Mouse (Mus musculus) small intestine, adult 2 months (tissue): ENCODE measurements around the gene Habp4. TPM values are rescaled to one million over a fixed set of nuclear protein-coding genes. Genes with fewer than 3 reads are reported as not detected.

Experiments used
- H3K27ac ChIP-seq: fragments of 200-500 bp; 2 replicates; pipeline ENCODE4 v1.5.1; 2012; ENCODE audit warnings: low read depth, low read length, control low read depth, inconsistent platforms; ENCODE audit not compliant: insufficient read depth
- H3K27me3 ChIP-seq: fragments of 200-500 bp; 2 replicates; pipeline ENCODE4 v1.6.1; 2012; ENCODE audit warnings: mild to moderate bottlenecking, moderate library complexity, low read length, inconsistent platforms; ENCODE audit not compliant: control insufficient read depth, insufficient read depth
- H3K36me3 ChIP-seq: fragments of 200-500 bp; 2 replicates; pipeline ENCODE4 v1.6.1; 2012; ENCODE audit warnings: mild to moderate bottlenecking, low read length, control low read depth, inconsistent platforms; ENCODE audit not compliant: control insufficient read depth, insufficient read depth
- H3K4me1 ChIP-seq: fragments of 200-500 bp; 2 replicates; pipeline ENCODE4 v1.6.1; 2012; ENCODE audit warnings: low read length, inconsistent platforms, mixed read lengths; ENCODE audit not compliant: control insufficient read depth, insufficient read depth, insufficient read length
- H3K4me3 ChIP-seq: fragments of 200-500 bp; 2 replicates; pipeline ENCODE4 v1.5.1; 2012; ENCODE audit warnings: low read depth, mild to moderate bottlenecking, control low read depth, inconsistent platforms, low read length, moderate library complexity
- CTCF ChIP-seq: fragments of 200-500 bp; IDR thresholded peaks from 2 replicates; pipeline ENCODE4 v1.5.1; 2012; ENCODE audit warnings: low read depth, mild to moderate bottlenecking, control low read depth, inconsistent platforms, low read length, moderate library complexity, mixed read lengths; ENCODE audit not compliant: insufficient replicate concordance, insufficient read length; ENCODE audit errors: extremely low read depth
- POLR2A ChIP-seq: fragments of 200-500 bp; IDR thresholded peaks from 2 replicates; pipeline ENCODE4 v1.6.1; 2012; ENCODE audit warnings: low read depth, mild to moderate bottlenecking, control low read depth, inconsistent platforms, low read length, moderate library complexity
- WGBS: fragments of 180-500 bp; shearing (Covaris S2); methylation state at CpG from one replicate; pipeline ENCODE4 v1.1.7; 2018; 5-methylcytosine and 5-hydroxymethylcytosine counted together
- polyA plus RNA-seq: library from polyadenylated mRNA; depleted of rRNA; stranded (reverse); fragments of >200 nt; gene quantifications from 2 replicates; pipeline ENCODE4 v1.2.3, GENCODE M21; 2012

Gene Habp4
- polyA plus RNA-seq, 1 experiment: 8.7 TPM

- Histone ChIP-seq H3K27ac (no peak overlapping the region), H3K36me3 (no peaks in the 10 kb centered on the region; the same call in 1 of the 2 replicates), H3K4me1 (peaks cover 5% of the 10 kb centered on the region; the same call in 1 of the 2 replicates), H3K4me3 (no peak overlapping the region), H3K27me3 (no peaks in the 10 kb centered on the region)
- TF ChIP-seq POLR2A (no peak), CTCF (no peak)
- 80% methylated on average over 13 of the region's 13 CpGs for WGBS
Observed at GRCm38 (mm10) chr13:64178746-64179652, 17.4 kb downstream of the Habp4 start.

- Histone ChIP-seq H3K4me1 (peaks cover 5% of the 10 kb centered on the region; the same call in 1 of the 2 replicates), H3K27ac (no peak overlapping the region), H3K4me3 (no peak overlapping the region), H3K36me3 (peaks cover 2% of the 10 kb centered on the region; the same call in 1 of the 2 replicates), H3K27me3 (no peaks in the 10 kb centered on the region)
- TF ChIP-seq CTCF: peak; percentile 28; the same call in 1 of the 2 replicates
- TF ChIP-seq POLR2A: no peak
- WGBS: 84% methylated on average over 4 of the region's 4 CpGs
Observed at GRCm38 (mm10) chr13:64180300-64180699, 18.7 kb downstream of the Habp4 start.

- Histone ChIP-seq H3K4me1 (peaks cover 5% of the 10 kb centered on the region; the same call in 1 of the 2 replicates), H3K4me3 (no peak overlapping the region), H3K27me3 (no peaks in the 10 kb centered on the region), H3K27ac (no peak overlapping the region), H3K36me3 (peaks cover 2% of the 10 kb centered on the region; the same call in 1 of the 2 replicates)
- TF ChIP-seq CTCF (no peak), POLR2A (no peak)
- 71% methylated on average over 3 of the region's 3 CpGs for WGBS
Observed at GRCm38 (mm10) chr13:64180888-64181287, 19.3 kb downstream of the Habp4 start.

GRCm38 (mm10) chr13:64182091-64182490 lies 20.5 kb downstream of the Habp4 start:
- no peaks in the 10 kb centered on the region for H3K27me3 ChIP-seq
- H3K4me3 ChIP-seq: no peak overlapping the region
- peaks cover 5% of the 10 kb centered on the region; the same call in 1 of the 2 replicates for H3K4me1 ChIP-seq
- H3K36me3 ChIP-seq: peaks cover 2% of the 10 kb centered on the region; the same call in 1 of the 2 replicates
- 66% methylated on average over 2 of the region's 2 CpGs for WGBS
- H3K27ac ChIP-seq: peak overlapping the region; percentile 50; the same call in 1 of the 2 replicates
- TF ChIP-seq CTCF (no peak), POLR2A (no peak)

- H3K4me1 ChIP-seq: peaks cover 5% of the 10 kb centered on the region; the same call in 1 of the 2 replicates
- no peak overlapping the region for H3K4me3 ChIP-seq
- no peaks in the 10 kb centered on the region for H3K27me3 ChIP-seq
- WGBS: 46% methylated on average over 4 of the region's 4 CpGs
- H3K27ac ChIP-seq: no peak overlapping the region
- H3K36me3 ChIP-seq: peaks cover 2% of the 10 kb centered on the region; the same call in 1 of the 2 replicates
- TF ChIP-seq POLR2A: no peak
- TF ChIP-seq CTCF: no peak
Observed at GRCm38 (mm10) chr13:64183583-64183982, 22.0 kb downstream of the Habp4 start.

GRCm38 (mm10) chr13:64184361-64184760 lies 22.7 kb downstream of the Habp4 start:
- 88% methylated on average over 10 of the region's 10 CpGs for WGBS
- Histone ChIP-seq H3K36me3 (peaks cover 2% of the 10 kb centered on the region), H3K27me3 (no peaks in the 10 kb centered on the region), H3K4me3 (no peak overlapping the region), H3K27ac (no peak overlapping the region), H3K4me1 (peaks cover 5% of the 10 kb centered on the region; the same call in 1 of the 2 replicates)
- TF ChIP-seq POLR2A (no peak), CTCF (no peak)

GRCm38 (mm10) chr13:64185176-64185575 lies 23.6 kb downstream of the Habp4 start:
- H3K4me3 ChIP-seq: no peak overlapping the region
- no peak overlapping the region for H3K27ac ChIP-seq
- peaks cover 2% of the 10 kb centered on the region for H3K36me3 ChIP-seq
- WGBS: 80% methylated on average over 7 of the region's 7 CpGs
- H3K4me1 ChIP-seq: peaks cover 5% of the 10 kb centered on the region; the same call in 1 of the 2 replicates
- no peaks in the 10 kb centered on the region for H3K27me3 ChIP-seq
- TF ChIP-seq POLR2A (no peak), CTCF (no peak)
